Mouse (Mus musculus): ENCODE results near the gene Tff1. TPM values are rescaled to one million over a fixed set of nuclear protein-coding genes. Genes with fewer than 3 reads are reported as not detected.

Tff1 gene
- total RNA-seq (2018; cell fraction: chromatin; rRNA removed) = not detected
- not detected for total RNA-seq (2018; cell fraction: cytosol; rRNA removed)
- total RNA-seq (2018; cell fraction: nucleus; rRNA removed) = not detected
- not detected in 3 replicates for polyA plus RNA-seq (2018)

DNA sequence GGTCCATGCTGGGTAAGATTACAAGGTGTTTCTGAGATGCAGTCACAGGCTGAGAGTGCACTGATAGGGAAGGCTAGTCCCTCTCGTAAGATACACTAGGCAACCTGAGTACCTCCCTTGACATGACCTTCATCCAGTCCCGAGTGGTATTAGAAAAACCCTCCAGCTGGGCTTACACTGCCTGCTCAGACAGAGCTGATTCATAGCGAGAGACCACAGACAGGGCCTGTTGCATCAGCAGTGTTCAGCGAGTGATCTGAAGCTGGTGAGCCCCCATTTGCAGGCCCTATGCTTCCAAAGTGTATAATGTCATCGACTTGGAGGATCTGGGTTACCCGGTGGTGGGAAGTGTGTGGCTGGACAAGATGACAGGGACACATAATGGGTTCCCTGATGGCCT is at the start of gene Tff1:
Gene Tff1, minus strand, starts transcription at position 151 of the 400 bp plus-strand sequence.
- Histone ChIP-seq H3K36me3 (ENCODE audit: inconsistent target) (no peaks in the 10 kb centered on the region), H3K27ac (no peak within 1 kb of the TSS), H3K79me2 (ENCODE audit: inconsistent target) (no peaks in the 10 kb centered on the region), H3K4me3 (ENCODE audit: inconsistent target) (no peak within 1 kb of the TSS)
- 72% methylated on average over 6 of the region's 6 CpGs for WGBS (ENCODE audit: missing documents)

DNA sequence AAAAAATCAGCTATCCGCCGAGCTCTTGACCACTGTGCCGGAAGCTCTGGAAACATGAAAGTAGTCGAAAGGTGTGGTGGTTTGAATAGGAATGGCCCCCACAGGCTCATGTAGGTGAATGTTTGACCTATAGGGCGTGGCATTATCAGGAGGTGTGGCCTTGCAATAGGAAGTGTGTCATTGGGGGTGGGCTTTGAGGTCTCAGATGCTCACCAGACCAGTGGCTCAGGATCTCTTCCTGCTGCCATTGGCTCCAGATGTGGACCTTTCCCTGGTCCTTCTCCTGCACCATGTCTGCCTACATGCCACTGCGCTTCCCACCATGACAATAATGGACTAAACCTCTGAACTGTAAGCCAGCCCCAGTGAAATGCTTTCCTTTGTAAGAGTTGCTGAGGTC is 46.8 kb upstream of the Tff1 start:
- 97% methylated on average over 6 of the region's 6 CpGs for WGBS (ENCODE audit: missing documents)
- H3K36me3 ChIP-seq (ENCODE audit: inconsistent target) = no peaks in the 10 kb centered on the region
- H3K79me2 ChIP-seq (ENCODE audit: inconsistent target) = no peaks in the 10 kb centered on the region
- H3K27ac ChIP-seq = no peak overlapping the region
- H3K4me3 ChIP-seq (ENCODE audit: inconsistent target) = no peak overlapping the region

DNA sequence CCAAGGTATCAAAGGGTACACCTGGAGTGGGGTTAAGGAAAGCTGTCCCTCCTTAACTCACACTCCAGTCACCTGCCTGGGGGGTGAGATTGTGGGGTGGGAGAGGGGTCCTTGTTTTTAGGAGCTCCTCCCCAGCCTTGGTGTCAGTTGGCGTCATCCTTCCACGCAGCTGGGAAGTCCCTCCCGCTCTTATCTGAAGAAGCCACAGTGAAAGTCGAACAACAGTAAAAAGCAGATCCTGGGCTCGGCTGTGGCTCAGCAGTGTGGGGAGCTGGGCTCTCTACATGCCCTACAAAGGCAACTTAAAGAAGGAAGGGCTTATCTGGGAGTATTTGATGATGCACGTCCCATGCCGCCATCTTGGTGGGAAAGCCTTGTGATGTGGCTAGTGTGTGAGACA is 45.2 kb upstream of the Tff1 start:
- no peaks in the 10 kb centered on the region for H3K36me3 ChIP-seq (ENCODE audit: inconsistent target)
- WGBS (ENCODE audit: missing documents) = 91% methylated on average over 7 of the region's 7 CpGs
- no peaks in the 10 kb centered on the region for H3K79me2 ChIP-seq (ENCODE audit: inconsistent target)
- H3K4me3 ChIP-seq (ENCODE audit: inconsistent target) = no peak overlapping the region
- H3K27ac ChIP-seq = no peak overlapping the region

DNA sequence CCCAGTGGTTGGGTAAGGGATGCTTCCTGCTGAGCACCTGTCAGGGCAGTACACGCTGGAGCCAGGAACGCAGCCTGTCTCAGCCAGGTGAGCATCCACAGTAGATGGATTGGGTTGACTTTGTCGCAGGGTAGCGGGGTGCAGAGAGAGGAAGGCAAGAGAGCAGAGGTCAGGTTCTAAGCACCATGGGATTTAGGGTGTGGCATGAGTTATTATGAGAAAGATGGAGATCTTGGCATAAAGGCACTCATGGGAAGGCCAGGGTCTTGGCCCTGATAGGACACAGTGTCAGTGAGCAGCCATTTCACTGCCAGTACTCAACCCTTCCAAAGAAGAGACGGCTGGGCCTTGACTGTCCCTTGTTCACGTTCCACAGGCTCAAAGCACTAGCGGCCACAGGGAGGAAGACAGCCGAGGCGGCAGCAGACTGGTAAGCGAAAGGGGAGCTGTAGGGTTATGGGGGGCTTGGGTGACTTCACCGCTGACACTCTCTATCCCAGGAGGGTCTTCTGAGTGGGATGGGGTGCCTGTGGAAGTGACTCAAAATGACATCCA is 44.4 kb upstream of the Tff1 start:
- Histone ChIP-seq H3K79me2 (ENCODE audit: inconsistent target) (no peaks in the 10 kb centered on the region), H3K36me3 (ENCODE audit: inconsistent target) (no peaks in the 10 kb centered on the region), H3K27ac (no peak overlapping the region), H3K4me3 (ENCODE audit: inconsistent target) (no peak overlapping the region)
- WGBS (ENCODE audit: missing documents) = 94% methylated on average over 9 of the region's 11 CpGs

- Histone ChIP-seq H3K4me3 (ENCODE audit: inconsistent target) (no peak overlapping the region), H3K27ac (no peak overlapping the region), H3K36me3 (ENCODE audit: inconsistent target) (no peaks in the 10 kb centered on the region), H3K79me2 (ENCODE audit: inconsistent target) (no peaks in the 10 kb centered on the region)
- 44% methylated on average over 8 of the region's 8 CpGs for WGBS (ENCODE audit: missing documents)
Measured at GRCm38 (mm10) chr17:31208654-31209053, 43.6 kb upstream of the Tff1 start.

DNA sequence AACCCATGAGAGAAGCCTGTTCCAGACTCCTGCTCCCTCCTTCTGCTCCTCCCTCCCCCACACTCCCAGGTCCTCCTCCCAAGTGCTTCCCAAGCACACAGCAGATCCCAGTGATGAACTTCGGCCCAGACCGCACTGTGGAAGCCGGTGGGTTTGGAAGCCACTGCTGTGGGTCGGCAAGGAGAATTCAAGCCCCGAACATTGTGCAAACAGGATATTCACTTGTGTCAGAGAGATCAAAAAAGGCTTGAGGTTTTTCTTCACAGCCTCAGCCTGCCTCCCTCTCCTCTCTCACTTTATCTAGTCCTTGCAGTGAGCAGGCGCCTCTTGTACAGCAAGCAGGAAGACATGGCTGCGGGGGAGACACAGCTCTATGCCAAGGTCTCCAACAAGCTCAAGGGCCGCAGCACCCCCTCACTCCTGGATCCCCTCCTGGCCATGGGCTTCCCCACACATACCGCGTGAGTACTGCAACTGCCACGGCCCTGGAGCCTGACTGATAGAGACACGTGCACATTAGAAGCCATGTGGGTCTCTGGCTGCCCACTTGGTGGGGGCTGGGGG is 42.8 kb upstream of the Tff1 start, which contains the start of gene Ubash3a:
Gene Ubash3a, plus strand, starts transcription at position 103 of the 564 bp plus-strand sequence.
- no peak within 1 kb of the TSS for H3K27ac ChIP-seq
- no peaks in the 10 kb centered on the region for H3K36me3 ChIP-seq (ENCODE audit: inconsistent target)
- no peaks in the 10 kb centered on the region for H3K79me2 ChIP-seq (ENCODE audit: inconsistent target)
- H3K4me3 ChIP-seq (ENCODE audit: inconsistent target) = no peak within 1 kb of the TSS
- WGBS (ENCODE audit: missing documents) = 16% methylated on average over 12 of the region's 12 CpGs

GRCm38 (mm10) chr17:31198877-31199276 is 33.8 kb upstream of the Tff1 start, which contains the start of gene Tmprss3:
TSS of gene Tmprss3 (minus strand) at chr17:31198977.
- 94% methylated on average over 11 of the region's 11 CpGs for WGBS (ENCODE audit: missing documents)
- H3K27ac ChIP-seq = no peak within 1 kb of the TSS
- no peak within 1 kb of the TSS for H3K4me3 ChIP-seq (ENCODE audit: inconsistent target)
- H3K36me3 ChIP-seq (ENCODE audit: inconsistent target) = no peaks in the 10 kb centered on the region
- H3K79me2 ChIP-seq (ENCODE audit: inconsistent target) = no peaks in the 10 kb centered on the region

GRCm38 (mm10) chr17:31196283-31196682 is 31.2 kb upstream of the Tff1 start:
- WGBS (ENCODE audit: missing documents) = 53% methylated on average over 7 of the region's 7 CpGs
- no peak overlapping the region for H3K27ac ChIP-seq
- H3K4me3 ChIP-seq (ENCODE audit: inconsistent target) = no peak overlapping the region
- H3K36me3 ChIP-seq (ENCODE audit: inconsistent target) = no peaks in the 10 kb centered on the region
- no peaks in the 10 kb centered on the region for H3K79me2 ChIP-seq (ENCODE audit: inconsistent target)

- Histone ChIP-seq H3K36me3 (ENCODE audit: inconsistent target) (no peaks in the 10 kb centered on the region), H3K4me3 (ENCODE audit: inconsistent target) (no peak overlapping the region), H3K79me2 (ENCODE audit: inconsistent target) (no peaks in the 10 kb centered on the region), H3K27ac (no peak overlapping the region)
- 70% methylated on average over 6 of the region's 6 CpGs for WGBS (ENCODE audit: missing documents)
Measured at GRCm38 (mm10) chr17:31195207-31195606, 30.1 kb upstream of the Tff1 start.

- no peak overlapping the region for H3K27ac ChIP-seq
- H3K4me3 ChIP-seq (ENCODE audit: inconsistent target) = no peak overlapping the region
- 94% methylated on average over 9 of the region's 9 CpGs for WGBS (ENCODE audit: missing documents)
- H3K79me2 ChIP-seq (ENCODE audit: inconsistent target) = no peaks in the 10 kb centered on the region
- no peaks in the 10 kb centered on the region for H3K36me3 ChIP-seq (ENCODE audit: inconsistent target)
Measured at GRCm38 (mm10) chr17:31193360-31193759, 28.3 kb upstream of the Tff1 start.

- WGBS (ENCODE audit: missing documents) = 74% methylated on average over 2 of the region's 2 CpGs
- H3K36me3 ChIP-seq (ENCODE audit: inconsistent target) = no peaks in the 10 kb centered on the region
- H3K4me3 ChIP-seq (ENCODE audit: inconsistent target) = no peak overlapping the region
- no peak overlapping the region for H3K27ac ChIP-seq
- no peaks in the 10 kb centered on the region for H3K79me2 ChIP-seq (ENCODE audit: inconsistent target)
Measured at GRCm38 (mm10) chr17:31192663-31193062, 27.6 kb upstream of the Tff1 start.

DNA sequence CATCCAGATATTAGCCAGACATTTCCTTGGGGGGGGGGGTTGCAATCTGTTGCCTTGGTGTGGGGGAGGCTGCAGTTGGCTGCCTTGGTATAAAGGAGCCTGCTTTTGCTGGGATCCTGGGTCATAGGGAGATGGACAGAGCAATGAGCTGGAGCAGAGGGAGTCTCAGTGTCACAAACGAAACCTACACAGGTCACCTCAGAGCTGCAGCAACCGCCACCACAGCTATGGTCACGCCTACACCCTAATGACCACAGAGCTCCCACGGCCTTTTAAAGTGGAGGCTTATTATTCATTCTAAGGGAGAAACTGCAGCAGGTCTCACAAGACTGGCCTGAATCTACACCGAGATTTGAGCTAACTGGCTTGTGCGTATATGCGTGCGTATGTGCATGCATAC is 26.7 kb upstream of the Tff1 start:
- H3K36me3 ChIP-seq (ENCODE audit: inconsistent target) = no peaks in the 10 kb centered on the region
- H3K79me2 ChIP-seq (ENCODE audit: inconsistent target) = no peaks in the 10 kb centered on the region
- no peak overlapping the region for H3K27ac ChIP-seq
- no peak overlapping the region for H3K4me3 ChIP-seq (ENCODE audit: inconsistent target)
- WGBS (ENCODE audit: missing documents) = 64% methylated on average over 8 of the region's 8 CpGs

GRCm38 (mm10) chr17:31187370-31187769 is 22.3 kb upstream of the Tff1 start:
- no peak overlapping the region for H3K27ac ChIP-seq
- no peak overlapping the region for H3K4me3 ChIP-seq (ENCODE audit: inconsistent target)
- WGBS (ENCODE audit: missing documents) = 11% methylated on average over 4 of the region's 4 CpGs
- no peaks in the 10 kb centered on the region for H3K79me2 ChIP-seq (ENCODE audit: inconsistent target)
- H3K36me3 ChIP-seq (ENCODE audit: inconsistent target) = no peaks in the 10 kb centered on the region

GRCm38 (mm10) chr17:31184269-31184990 is 19.4 kb upstream of the Tff1 start:
- H3K27ac ChIP-seq = no peak overlapping the region
- no peaks in the 10 kb centered on the region for H3K36me3 ChIP-seq (ENCODE audit: inconsistent target)
- no peaks in the 10 kb centered on the region for H3K79me2 ChIP-seq (ENCODE audit: inconsistent target)
- 83% methylated on average over 11 of the region's 12 CpGs for WGBS (ENCODE audit: missing documents)
- H3K4me3 ChIP-seq (ENCODE audit: inconsistent target) = no peak overlapping the region
